Mouse (Mus musculus): ENCODE results near the gene Fignl1.

DNA sequence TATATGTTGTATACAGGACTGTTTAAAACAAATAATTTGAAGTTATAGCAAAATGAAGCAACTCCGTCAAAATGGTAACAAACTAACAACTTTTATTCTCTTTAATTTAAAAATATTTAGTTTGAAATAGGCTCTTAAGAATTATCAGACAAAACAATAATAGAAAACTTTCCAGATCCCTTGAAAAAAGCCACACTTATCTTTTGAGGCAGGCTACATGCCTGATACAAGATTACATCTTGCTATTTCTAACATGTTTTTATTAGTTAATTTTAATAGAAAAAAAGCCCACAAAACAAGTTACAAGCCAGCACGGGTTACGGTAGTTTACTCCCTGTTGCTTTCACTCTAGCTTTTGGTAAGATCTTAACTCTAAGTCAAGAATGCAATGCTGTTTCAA lies 8.5 kb downstream of the Fignl1 start:
- no peak for TF ChIP-seq POLR2A (IDR thresholded peaks at IDR 0.05; ENCODE audit: insufficient read length, low read depth)
- no peak for TF ChIP-seq POLR2AphosphoS2 (IDR thresholded peaks at IDR 0.05; ENCODE audit: insufficient read length, low read depth)
- no peak for TF ChIP-seq TCF12 (IDR thresholded peaks at IDR 0.05; ENCODE audit: insufficient read depth, poor library complexity, severe bottlenecking)
- TF ChIP-seq MYOD1 (IDR thresholded peaks at IDR 0.05; ENCODE audit: control insufficient read depth in 1 of 3, insufficient read length in 2 of 3, low read depth in 2 of 3): no peak

Measured in myocyte (in vitro differentiated cells).